Mouse (Mus musculus): ENCODE data around the gene Ulk4. TPM values are rescaled to one million over a fixed set of nuclear protein-coding genes. Genes with fewer than 3 reads are reported as not detected.

Ulk4 gene
- polyA plus RNA-seq, 1 experiment from 2014 or later: 145 TPM

DNA sequence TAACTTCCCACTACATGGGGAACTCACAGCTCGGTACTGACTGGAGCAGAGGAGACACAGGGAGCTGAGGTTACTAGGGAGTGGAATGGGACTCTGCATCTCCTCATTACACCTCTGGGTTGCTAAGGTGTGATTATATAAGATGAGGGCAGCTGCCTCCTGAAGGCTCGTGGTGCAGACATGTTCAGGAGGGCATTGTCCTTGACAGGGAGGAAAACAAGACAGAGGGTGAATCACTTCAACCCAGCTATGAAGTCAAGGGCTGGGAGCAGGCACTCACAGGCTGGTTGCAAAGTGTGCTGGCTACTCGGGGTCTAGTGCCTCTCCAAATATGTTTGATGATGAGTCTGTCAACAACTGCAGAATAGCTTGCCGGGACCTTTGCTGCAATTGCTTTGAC, 290.0 kb downstream of the Ulk4 start:
- H3K4me3 ChIP-seq (replicated peaks): no peak overlapping the region
- no peak for ATAC-seq (replicated peaks; ENCODE audit: low FRiP score)
- WGBS: 68% methylated on average over 4 of the region's 4 CpGs

DNA sequence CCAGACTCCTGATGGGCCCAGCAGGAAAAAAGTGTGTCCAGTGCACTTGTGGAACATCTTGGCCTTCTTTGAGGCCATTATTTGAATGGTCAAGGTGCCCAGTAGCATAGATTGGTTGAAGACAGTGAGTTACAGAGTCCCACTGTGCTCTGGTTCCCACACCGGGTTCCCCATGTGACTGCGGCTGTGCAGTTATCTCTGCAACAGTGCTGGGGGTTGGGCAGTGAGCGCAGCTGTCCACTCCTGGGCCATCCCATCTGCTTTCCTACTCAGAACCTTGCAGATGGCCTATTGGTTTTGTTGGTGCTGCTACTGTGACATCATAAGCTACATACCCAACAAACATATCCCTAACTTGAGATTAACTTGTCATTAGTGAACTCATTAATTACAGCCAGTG, 290.7 kb downstream of the Ulk4 start:
- WGBS: 92% methylated on average over 3 of the region's 3 CpGs
- H3K36me3 ChIP-seq: no peaks in the 10 kb centered on the region
- H3K4me3 ChIP-seq (replicated peaks): no peak overlapping the region
- no peaks in the 10 kb centered on the region for H3K27me3 ChIP-seq
- ATAC-seq (replicated peaks; ENCODE audit: low FRiP score): no peak
- no peak overlapping the region for H3K4me2 ChIP-seq
- H3K27ac ChIP-seq: no peak overlapping the region
- no peak overlapping the region for H3K9ac ChIP-seq
- peaks cover 37% of the 10 kb centered on the region for H3K4me1 ChIP-seq
- H3K9me3 ChIP-seq (replicated peaks): no peaks in the 10 kb centered on the region

More for the DNA sequence above, 290.0 kb downstream of the Ulk4 start:
- Histone ChIP-seq H3K9me3 (replicated peaks) (no peaks in the 10 kb centered on the region), H3K4me2 (no peak overlapping the region), H3K27me3 (no peaks in the 10 kb centered on the region), H3K36me3 (no peaks in the 10 kb centered on the region), H3K27ac (no peak overlapping the region), H3K4me1 (peaks cover 37% of the 10 kb centered on the region), H3K9ac (no peak overlapping the region)

DNA sequence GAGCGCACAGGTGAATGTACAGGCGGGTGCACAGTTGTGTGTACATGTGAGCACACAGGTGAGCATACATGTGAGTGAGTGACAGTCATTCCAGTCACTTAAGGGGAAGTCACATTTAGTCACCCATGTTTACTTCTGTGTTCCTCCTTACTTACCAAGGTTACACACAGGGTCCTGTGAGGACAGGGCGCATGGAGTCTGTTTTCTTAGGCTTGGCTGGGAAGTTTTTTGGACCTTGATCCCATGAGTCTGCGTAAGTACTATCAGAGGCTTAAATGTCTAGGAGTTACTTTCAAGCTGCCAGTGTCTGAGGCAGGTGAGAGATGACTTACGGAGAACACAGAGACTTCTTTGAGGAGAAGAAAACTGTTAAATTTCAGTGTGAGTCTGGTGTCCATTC, 291.5 kb downstream of the Ulk4 start:
- Histone ChIP-seq H3K9me3 (replicated peaks) (no peaks in the 10 kb centered on the region), H3K27ac (no peak overlapping the region), H3K4me3 (replicated peaks) (no peak overlapping the region), H3K27me3 (no peaks in the 10 kb centered on the region), H3K4me2 (no peak overlapping the region), H3K4me1 (peaks cover 36% of the 10 kb centered on the region), H3K36me3 (no peaks in the 10 kb centered on the region), H3K9ac (no peak overlapping the region)
- 92% methylated on average over 5 of the region's 5 CpGs for WGBS
- ATAC-seq (replicated peaks; ENCODE audit: low FRiP score): no peak

- no peak overlapping the region for H3K4me2 ChIP-seq
- no peaks in the 10 kb centered on the region for H3K36me3 ChIP-seq
- no peaks in the 10 kb centered on the region for H3K9me3 ChIP-seq (replicated peaks)
- WGBS: 94% methylated on average over 5 of the region's 5 CpGs
- peaks cover 32% of the 10 kb centered on the region for H3K4me1 ChIP-seq
- H3K27me3 ChIP-seq: no peaks in the 10 kb centered on the region
- ATAC-seq (replicated peaks; ENCODE audit: low FRiP score): no peak
- no peak overlapping the region for H3K27ac ChIP-seq
- no peak overlapping the region for H3K9ac ChIP-seq
- no peak overlapping the region for H3K4me3 ChIP-seq (replicated peaks)
Measured at GRCm38 (mm10) chr9:120985009-120985408, 292.0 kb downstream of the Ulk4 start.

DNA sequence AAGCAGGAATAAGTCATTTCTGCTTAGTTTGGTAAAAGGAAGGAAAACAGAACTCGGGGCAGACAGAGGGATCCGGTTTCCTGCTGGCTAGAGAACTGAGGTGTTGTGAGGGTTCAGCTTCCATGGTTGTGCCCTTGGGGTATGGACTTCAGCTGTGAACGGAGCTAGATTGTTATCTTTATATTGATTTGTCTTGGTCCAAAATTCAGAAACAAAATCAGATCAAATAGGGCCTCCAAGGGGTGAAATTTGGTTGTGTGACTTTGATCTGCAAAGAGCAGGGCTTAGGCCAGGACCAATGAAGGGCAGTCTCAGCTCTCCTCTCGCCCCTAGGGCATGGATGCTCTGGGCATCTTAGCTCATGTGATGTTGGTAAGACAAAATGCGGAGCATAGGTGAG, 292.5 kb downstream of the Ulk4 start:
- H3K4me1 ChIP-seq: peaks cover 27% of the 10 kb centered on the region
- H3K36me3 ChIP-seq: no peaks in the 10 kb centered on the region
- H3K4me3 ChIP-seq (replicated peaks): no peak overlapping the region
- H3K4me2 ChIP-seq: no peak overlapping the region
- 53% methylated on average over 5 of the region's 5 CpGs for WGBS
- ATAC-seq (replicated peaks; ENCODE audit: low FRiP score): no peak
- H3K9me3 ChIP-seq (replicated peaks): no peaks in the 10 kb centered on the region
- H3K27me3 ChIP-seq: no peaks in the 10 kb centered on the region
- H3K27ac ChIP-seq: no peak overlapping the region
- no peak overlapping the region for H3K9ac ChIP-seq

DNA sequence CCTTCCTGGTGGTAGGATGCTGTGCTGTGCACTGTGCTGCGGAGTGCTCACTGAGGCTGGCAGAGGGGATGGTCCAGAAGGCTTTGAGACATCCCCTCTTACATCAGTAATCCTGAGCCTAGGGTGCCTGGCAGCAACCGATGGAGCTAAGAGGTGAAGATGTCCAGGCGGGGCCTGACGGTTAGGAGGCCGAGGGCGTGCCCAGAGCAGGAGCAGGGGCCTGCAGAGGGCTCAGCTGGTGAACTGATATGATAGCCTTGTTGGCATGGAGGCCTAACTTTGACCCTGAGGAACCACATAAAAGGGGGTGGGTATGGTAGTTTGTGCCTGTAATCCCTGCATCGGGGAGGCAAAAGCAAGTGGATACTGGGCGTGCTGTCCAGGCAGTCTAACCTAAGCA, 293.1 kb downstream of the Ulk4 start:
- Histone ChIP-seq H3K27me3 (no peaks in the 10 kb centered on the region), H3K4me3 (replicated peaks) (no peak overlapping the region), H3K9me3 (replicated peaks) (no peaks in the 10 kb centered on the region), H3K4me2 (no peak overlapping the region), H3K27ac (no peak overlapping the region), H3K36me3 (no peaks in the 10 kb centered on the region), H3K4me1 (peaks cover 21% of the 10 kb centered on the region), H3K9ac (no peak overlapping the region)
- ATAC-seq (replicated peaks; ENCODE audit: low FRiP score): no peak
- 79% methylated on average over 8 of the region's 8 CpGs for whole genome bisulfite sequencing

GRCm38 (mm10) chr9:120981777-120982176, 295.2 kb downstream of the Ulk4 start:
- WGBS: 85% methylated on average over 7 of the region's 7 CpGs

DNA sequence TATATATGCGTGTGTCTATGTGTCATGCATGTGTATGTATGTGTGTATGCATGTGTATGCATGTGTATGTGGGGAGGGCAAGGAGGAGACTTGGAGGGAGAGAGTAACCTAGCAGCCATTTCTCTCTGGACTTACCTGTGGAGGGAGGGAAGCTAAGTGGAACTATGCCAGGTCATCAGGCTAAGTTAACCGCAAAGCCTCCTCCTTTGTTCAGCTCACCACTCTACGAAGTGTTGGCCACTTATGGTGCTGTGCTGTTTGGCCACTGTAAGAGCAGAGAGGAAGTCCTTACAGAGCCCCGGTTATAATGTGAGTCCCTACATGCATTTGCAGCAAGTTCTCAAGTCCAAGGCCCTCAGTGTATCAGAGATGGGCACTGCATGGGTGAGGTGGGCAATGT, 300.1 kb downstream of the Ulk4 start:
- ATAC-seq (replicated peaks; ENCODE audit: low FRiP score): no peak
- H3K9me3 ChIP-seq (replicated peaks): no peaks in the 10 kb centered on the region
- H3K4me3 ChIP-seq (replicated peaks): no peak overlapping the region
- H3K27ac ChIP-seq: no peak overlapping the region
- no peaks in the 10 kb centered on the region for H3K27me3 ChIP-seq
- WGBS: 91% methylated on average over 4 of the region's 4 CpGs
- peaks cover 5% of the 10 kb centered on the region; the same call in 1 of the 2 replicates for H3K4me1 ChIP-seq
- H3K9ac ChIP-seq: no peak overlapping the region
- no peak overlapping the region for H3K4me2 ChIP-seq
- H3K36me3 ChIP-seq: no peaks in the 10 kb centered on the region

More at GRCm38 (mm10) chr9:120981777-120982176, 295.2 kb downstream of the Ulk4 start:
- no peak overlapping the region for H3K27ac ChIP-seq
- no peaks in the 10 kb centered on the region for H3K9me3 ChIP-seq (replicated peaks)
- H3K36me3 ChIP-seq: no peaks in the 10 kb centered on the region
- ATAC-seq (replicated peaks; ENCODE audit: low FRiP score): no peak
- H3K4me1 ChIP-seq: peaks cover 9% of the 10 kb centered on the region
- H3K4me2 ChIP-seq: no peak overlapping the region
- H3K27me3 ChIP-seq: no peaks in the 10 kb centered on the region
- no peak overlapping the region for H3K4me3 ChIP-seq (replicated peaks)
- H3K9ac ChIP-seq: no peak overlapping the region

- Histone ChIP-seq H3K4me3 (replicated peaks) (no peak overlapping the region), H3K9me3 (replicated peaks) (no peaks in the 10 kb centered on the region), H3K27me3 (no peaks in the 10 kb centered on the region), H3K36me3 (no peaks in the 10 kb centered on the region), H3K4me2 (no peak overlapping the region), H3K9ac (no peak overlapping the region), H3K27ac (no peak overlapping the region), H3K4me1 (peaks cover 5% of the 10 kb centered on the region; the same call in 1 of the 2 replicates)
- 60% methylated on average over 5 of the region's 5 CpGs for WGBS
- no peak; the same call in 1 of the 2 replicates for ATAC-seq (replicated peaks; ENCODE audit: low FRiP score)
Measured at GRCm38 (mm10) chr9:120976158-120976557, 300.8 kb downstream of the Ulk4 start.

DNA sequence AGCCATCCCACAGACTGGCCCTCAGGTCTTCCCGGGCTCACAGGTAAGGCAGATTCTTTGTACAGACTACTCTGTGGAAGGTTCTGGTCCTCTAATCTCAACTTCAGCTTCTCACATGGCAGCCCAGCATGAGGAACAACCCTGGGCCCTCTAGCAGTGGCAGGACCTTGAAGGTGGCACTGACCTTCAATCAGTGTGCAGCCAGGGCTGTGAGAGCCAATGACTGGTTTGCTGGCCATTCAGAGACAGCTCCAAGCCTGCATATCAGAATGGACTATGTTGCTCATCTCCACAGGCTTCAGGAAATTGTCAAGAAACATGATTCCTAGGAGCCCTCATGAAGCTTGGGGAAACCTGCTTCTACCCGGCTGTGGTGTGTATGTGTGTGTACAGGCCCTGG, 302.8 kb downstream of the Ulk4 start:
- H3K9me3 ChIP-seq (replicated peaks): no peaks in the 10 kb centered on the region
- H3K27me3 ChIP-seq: no peaks in the 10 kb centered on the region
- H3K4me1 ChIP-seq: peaks cover 5% of the 10 kb centered on the region; the same call in 1 of the 2 replicates
- peaks cover 9% of the 10 kb centered on the region for H3K36me3 ChIP-seq
- H3K9ac ChIP-seq: no peak overlapping the region
- 77% methylated on average over 2 of the region's 2 CpGs for WGBS
- H3K27ac ChIP-seq: no peak overlapping the region
- no peak overlapping the region for H3K4me3 ChIP-seq (replicated peaks)
- no peak for ATAC-seq (replicated peaks; ENCODE audit: low FRiP score)
- no peak overlapping the region for H3K4me2 ChIP-seq

DNA sequence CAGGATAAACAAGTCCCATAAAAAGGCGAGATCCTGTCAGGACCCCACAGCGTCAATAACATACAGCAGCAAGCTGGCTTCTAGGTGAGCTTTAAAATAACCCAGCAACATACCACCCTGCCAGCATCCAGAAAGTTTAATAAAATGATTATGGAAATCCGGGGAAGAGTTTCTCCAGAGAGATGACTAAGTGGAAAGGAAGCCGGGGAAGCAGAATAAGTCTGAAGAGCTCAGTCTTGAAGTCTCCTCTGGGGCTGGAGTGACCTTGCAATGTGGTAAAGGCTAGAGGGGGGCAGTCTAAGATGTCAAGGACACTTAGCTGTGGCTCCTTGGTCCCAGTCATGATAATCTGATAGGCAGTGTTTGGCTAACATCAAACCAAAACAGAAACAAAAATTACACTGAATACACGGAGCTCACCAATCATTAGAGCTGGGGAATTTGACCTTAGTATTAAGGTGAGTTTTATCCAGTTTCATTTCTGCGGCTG, 303.9 kb downstream of the Ulk4 start:
- peaks cover 20% of the 10 kb centered on the region for H3K36me3 ChIP-seq
- WGBS: 64% methylated on average over 6 of the region's 6 CpGs
- no peak overlapping the region for H3K9ac ChIP-seq
- H3K4me3 ChIP-seq (replicated peaks): no peak overlapping the region
- no peak for ATAC-seq (replicated peaks; ENCODE audit: low FRiP score)
- no peak overlapping the region for H3K27ac ChIP-seq
- H3K9me3 ChIP-seq (replicated peaks): no peaks in the 10 kb centered on the region
- peaks cover 5% of the 10 kb centered on the region; the same call in 1 of the 2 replicates for H3K4me1 ChIP-seq
- no peaks in the 10 kb centered on the region for H3K27me3 ChIP-seq
- no peak overlapping the region for H3K4me2 ChIP-seq

DNA sequence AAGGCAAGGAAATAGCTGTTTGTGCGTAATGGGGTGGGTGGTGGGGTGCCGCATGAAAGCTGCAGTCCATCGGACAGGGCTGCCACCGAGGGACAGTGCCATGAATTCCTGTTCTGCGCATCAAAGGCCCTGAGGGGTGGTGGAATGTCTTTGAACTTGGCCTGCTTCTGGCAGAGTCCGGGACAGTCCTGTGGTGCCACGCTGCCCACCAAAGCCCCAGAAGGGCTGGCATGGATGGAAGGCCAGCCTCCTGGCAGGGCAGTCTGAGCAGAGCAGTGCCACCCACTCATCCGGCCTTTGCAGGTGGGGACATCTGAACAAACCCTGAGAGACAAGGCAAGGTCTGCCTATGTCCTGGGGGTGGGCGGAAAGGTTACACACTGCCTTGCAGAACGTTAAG, 312.0 kb downstream of the Ulk4 start:
- Histone ChIP-seq H3K4me2 (no peak overlapping the region), H3K9ac (no peak overlapping the region), H3K27me3 (no peaks in the 10 kb centered on the region), H3K4me3 (replicated peaks) (no peak overlapping the region), H3K36me3 (peaks cover 93% of the 10 kb centered on the region), H3K27ac (no peak overlapping the region), H3K4me1 (peaks cover 41% of the 10 kb centered on the region), H3K9me3 (replicated peaks) (no peaks in the 10 kb centered on the region)
- no peak for ATAC-seq (replicated peaks; ENCODE audit: low FRiP score)
- 81% methylated on average over 10 of the region's 10 CpGs for WGBS

GRCm38 (mm10) chr9:120964224-120964623, 312.8 kb downstream of the Ulk4 start:
- 44% methylated on average over 5 of the region's 5 CpGs for WGBS
- peak overlapping the region; percentile 45 for H3K27ac ChIP-seq
- H3K27me3 ChIP-seq: no peaks in the 10 kb centered on the region

More at GRCm38 (mm10) chr9:120964224-120964623, 312.8 kb downstream of the Ulk4 start:
- no peak; the same call in 1 of the 2 replicates for ATAC-seq (replicated peaks; ENCODE audit: low FRiP score)
- Histone ChIP-seq H3K4me2 (no peak overlapping the region), H3K36me3 (peaks cover 93% of the 10 kb centered on the region), H3K9ac (no peak overlapping the region), H3K4me3 (replicated peaks) (no peak overlapping the region), H3K9me3 (replicated peaks) (no peaks in the 10 kb centered on the region), H3K4me1 (peaks cover 41% of the 10 kb centered on the region)
